Mouse (Mus musculus) inflammation-experienced regulatory T-cells, adult 6 months (primary cell): ENCODE results near the gene Sorbs1. TPM values are rescaled to one million over a fixed set of nuclear protein-coding genes. Genes with fewer than 3 reads are reported as not detected.

Source experiments
- ATAC-seq: one replicate; pipeline ENCODE4 v1.8.0; 2017
- polyA plus RNA-seq, 3 experiments: library from polyadenylated mRNA; unstranded; fragments of 100-300 nt; shearing (Covaris generic); gene quantifications; one replicate each; pipeline ENCODE4 v1.2.1; 2017

Sorbs1 gene
- polyA plus RNA-seq, 3 experiments from 2014 or later: 12.3 to 23.7 (median 19.6) TPM

DNA sequence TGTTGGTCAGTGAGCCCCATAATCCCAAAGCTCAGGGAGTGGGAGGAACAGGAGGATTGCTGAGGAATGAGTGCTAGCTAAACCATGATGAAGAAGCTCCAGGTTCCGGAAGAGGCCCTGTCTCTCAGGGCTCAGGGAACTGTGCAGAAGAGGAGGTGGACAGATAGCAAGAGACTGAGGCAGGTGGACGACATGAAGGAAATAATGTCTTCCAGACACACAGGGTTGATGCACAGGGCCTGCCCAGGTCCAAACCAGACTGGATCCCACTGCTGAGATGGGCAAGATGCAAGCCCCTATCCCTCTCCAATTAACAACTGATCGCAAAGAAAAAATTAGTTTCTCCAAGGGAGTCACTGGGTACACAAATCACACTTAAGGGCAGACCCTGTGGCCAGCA, 258.8 kb downstream of the Sorbs1 start:
- no peak for ATAC-seq

- ATAC-seq: no peak
Measured at GRCm38 (mm10) chr19:40253768-40254167, 259.8 kb downstream of the Sorbs1 start.

DNA sequence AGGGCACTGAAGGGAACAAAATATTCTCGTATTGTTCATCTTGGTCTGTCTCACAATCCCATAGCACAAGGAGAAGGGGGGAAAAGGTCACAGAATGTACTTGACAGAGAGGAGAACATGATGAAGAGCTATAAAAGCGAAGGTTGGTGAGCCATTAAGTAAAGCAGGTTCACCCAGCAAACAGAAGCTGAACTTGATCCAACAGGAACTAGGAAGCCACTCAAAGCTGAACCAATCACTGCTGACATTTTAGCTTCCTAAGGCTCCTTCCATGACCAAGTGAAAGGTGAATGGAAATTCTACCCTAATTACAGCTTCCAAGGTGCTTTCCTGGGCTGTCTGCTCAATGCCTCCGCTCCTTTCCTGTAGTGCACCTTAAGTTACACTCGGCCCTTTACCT, 262.5 kb downstream of the Sorbs1 start:
- ATAC-seq: no peak

GRCm38 (mm10) chr19:40249352-40249751, 264.2 kb downstream of the Sorbs1 start:
- no peak for ATAC-seq

GRCm38 (mm10) chr19:40248476-40248875, 265.1 kb downstream of the Sorbs1 start:
- ATAC-seq: no peak

DNA sequence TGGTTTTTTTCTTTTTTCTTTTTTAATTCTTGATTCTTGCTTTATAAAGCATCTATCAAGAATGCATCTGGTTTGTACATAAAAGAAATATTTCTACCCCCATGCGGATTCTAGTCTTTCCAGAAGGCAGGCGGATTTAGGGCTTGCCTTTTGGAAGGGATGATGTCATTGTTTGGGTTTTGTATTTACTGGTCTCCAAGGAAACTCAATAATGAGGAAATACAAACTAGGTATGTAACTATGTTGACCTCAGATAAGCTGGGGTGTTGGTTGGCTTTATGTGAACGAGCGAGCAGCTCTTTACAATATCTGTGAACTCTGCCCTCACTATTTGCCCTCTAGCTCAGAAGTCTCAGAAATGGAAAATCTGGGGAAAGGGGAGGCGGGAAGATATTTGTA, 266.3 kb downstream of the Sorbs1 start:
- no peak for ATAC-seq

DNA sequence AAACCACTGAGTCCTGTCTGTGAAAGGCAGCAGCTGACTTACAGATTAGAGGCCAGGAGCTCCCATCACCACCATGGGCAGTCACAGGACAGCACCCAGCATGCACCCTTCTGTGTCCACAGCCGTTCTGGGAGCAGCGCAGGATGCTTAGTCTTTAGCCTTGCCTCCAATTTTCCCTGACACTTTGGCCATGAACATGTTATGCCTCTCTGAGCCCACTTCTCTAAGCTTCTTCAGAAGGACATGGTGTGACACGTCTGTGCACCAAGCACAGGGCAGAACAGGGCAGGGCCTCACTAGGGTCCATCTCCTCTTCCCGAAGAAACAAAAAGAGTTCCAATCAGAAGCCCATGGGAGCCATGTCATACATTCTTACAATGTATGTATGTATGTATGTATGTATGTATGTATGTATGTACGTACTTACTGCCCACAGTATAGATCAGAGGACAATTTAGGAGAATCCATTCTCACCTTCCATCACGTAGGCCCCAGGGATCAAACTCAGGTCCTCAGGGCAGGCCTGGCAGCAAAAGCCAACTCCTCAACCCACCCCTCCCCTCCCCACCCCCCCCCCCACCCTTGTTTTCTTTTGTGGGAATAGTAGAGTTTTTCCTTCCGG, 266.8 kb downstream of the Sorbs1 start:
- no peak for ATAC-seq

Other genes with a start within 250 kb of the Sorbs1 start
- 100 to 1,000 TPM; 103 to 158 (median 146) TPM for gene Pdlim1, start 241.9 kb downstream of the Sorbs1 start, polyA plus RNA-seq
- 10 to 100 TPM; 34.5 to 39.7 (median 38.7) TPM for gene Aldh18a1, start 74.7 kb upstream of the Sorbs1 start, polyA plus RNA-seq
- gene Tctn3, start 98.5 kb upstream of the Sorbs1 start, polyA plus RNA-seq: 1 to 10 TPM; 5.8 to 9.4 (median 9.1) TPM
- 10 to 100 TPM; 46.8 to 61.9 (median 50.3) TPM for gene Entpd1, start 98.6 kb upstream of the Sorbs1 start, polyA plus RNA-seq
- gene Cc2d2b, start 235.0 kb upstream of the Sorbs1 start, polyA plus RNA-seq: under 1 TPM in 2 of 3 experiments, not detected in 1; 0.13 to 0.15 TPM